Mouse (Mus musculus): ENCODE results near the gene Cldn10. TPM values are rescaled to one million over a fixed set of nuclear protein-coding genes. Genes with fewer than 3 reads are reported as not detected.

Gene Cldn10
- total RNA-seq, 1 experiment from 2014 or later, result 0.37 TPM

GRCm38 (mm10) chr14:118864905-118865304 is 77.2 kb downstream of the Cldn10 start:
- DNase-seq, result no peak

- no peak for DNase-seq
Measured at GRCm38 (mm10) chr14:118866014-118866811, 78.5 kb downstream of the Cldn10 start.

DNA sequence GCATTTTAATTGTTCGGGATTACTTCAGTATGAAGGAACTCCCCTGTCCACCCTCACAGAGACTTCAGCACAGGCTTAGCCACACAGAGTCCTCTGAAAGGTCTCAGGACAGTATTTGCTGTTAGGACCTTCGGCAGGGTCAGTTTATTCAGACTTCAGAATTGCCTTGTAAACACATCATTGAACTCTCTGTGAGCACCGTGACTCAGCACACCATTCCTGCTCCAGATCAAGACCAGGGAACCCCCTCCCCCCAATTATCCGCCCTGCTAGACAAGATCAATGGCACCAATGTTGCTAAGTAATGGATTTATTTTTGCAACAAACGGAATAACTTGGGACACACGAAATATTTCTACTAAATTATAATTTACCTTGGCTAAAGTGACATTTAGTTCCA is 79.7 kb downstream of the Cldn10 start:
- no peak for DNase-seq

- no peak for DNase-seq
Measured at GRCm38 (mm10) chr14:118868102-118868724, 80.5 kb downstream of the Cldn10 start.

GRCm38 (mm10) chr14:118869712-118870111 is 82.0 kb downstream of the Cldn10 start:
- no peak for DNase-seq

GRCm38 (mm10) chr14:118874126-118874525 is 86.4 kb downstream of the Cldn10 start:
- peak; percentile 64 for DNase-seq

GRCm38 (mm10) chr14:118874786-118875415 is 87.2 kb downstream of the Cldn10 start:
- DNase-seq, result no peak

DNA sequence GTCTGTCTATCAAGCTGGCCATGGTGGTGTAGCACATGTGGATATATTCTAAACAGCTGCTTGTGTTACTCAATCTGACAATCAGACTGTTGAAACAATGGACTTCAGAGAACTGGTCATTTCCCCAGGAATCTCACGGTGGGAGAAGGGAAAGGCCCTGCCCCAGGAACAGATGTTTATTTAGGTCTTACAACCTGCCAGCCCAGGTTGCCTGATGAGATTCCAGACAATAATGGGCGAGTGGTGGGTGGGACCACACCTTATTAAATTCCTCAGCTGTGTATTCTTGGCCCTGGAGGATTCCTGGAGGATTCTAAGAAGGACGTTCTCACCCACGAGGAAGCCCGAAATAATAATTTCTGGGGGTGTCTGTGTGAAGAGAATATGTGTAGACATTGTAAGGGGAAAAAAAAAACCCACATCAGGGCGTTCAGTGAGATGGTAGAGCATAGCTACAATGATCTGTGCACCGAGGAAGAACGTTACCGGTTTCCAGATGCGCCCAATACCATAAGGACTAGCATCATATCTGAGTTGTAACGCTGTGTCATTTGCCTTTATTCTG is 90.7 kb downstream of the Cldn10 start:
- DNase-seq, result no peak

DNA sequence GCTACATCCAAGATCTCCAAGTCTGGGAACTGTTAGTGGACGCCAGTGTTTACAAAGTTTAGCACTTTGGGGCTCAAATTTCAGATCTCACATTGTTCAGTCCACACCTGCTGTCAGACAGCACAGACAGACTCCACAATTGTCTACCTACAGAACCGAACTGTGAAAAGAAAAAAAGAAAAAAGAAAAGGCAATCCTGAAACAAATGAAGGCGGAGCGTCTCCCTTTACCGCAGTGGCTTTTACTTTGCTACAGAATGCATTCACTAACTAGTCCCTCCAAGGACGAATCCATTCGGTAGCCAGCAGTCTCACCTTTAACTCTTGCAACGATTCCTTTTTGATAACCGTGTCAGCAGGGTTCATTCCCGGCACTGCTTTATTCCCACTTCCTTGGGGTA is 93.0 kb downstream of the Cldn10 start:
- DNase-seq, result no peak

DNA sequence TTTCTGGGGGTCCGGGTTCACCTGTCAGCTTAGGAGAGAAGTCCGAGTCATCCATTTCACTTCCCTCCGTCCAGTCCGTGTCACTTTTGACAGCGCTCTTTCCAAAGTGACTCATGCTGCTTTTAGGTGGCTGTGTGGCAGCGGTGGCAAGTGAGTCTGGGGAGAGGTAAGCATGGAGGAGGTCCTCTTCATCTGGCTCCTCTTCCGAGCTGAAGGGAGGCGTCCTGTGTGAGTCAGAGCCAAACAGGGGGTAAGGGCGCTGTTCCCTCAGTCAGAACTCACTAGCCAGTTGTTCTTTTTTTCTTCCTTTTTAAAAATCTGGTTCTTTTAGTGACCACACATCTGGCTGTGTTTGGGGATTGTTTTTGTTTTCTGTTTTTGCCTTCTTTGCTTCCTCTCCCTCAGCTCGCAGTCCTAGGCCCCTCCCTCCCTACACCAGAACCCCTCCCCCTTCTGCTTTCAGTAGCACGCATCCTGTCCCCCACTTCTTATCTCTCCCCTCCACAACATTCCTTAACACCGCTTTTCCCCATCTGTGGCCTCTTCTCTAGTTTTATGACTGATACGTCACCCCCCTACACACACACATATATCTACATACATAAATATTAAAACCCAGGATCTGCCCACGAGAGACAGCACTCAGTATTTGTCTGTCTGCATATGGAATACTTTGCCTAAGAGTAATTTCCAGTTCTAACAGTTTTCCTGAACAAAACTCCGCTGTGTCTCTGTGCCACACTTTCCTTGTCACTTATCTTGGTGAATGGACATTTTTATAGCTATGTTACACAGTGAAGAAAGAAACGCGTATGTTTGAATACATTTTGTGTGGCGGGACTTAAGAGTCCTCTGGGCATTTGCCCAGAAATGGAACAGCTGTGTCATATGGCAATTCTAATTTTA is 95.9 kb downstream of the Cldn10 start:
- no peak for DNase-seq

DNA sequence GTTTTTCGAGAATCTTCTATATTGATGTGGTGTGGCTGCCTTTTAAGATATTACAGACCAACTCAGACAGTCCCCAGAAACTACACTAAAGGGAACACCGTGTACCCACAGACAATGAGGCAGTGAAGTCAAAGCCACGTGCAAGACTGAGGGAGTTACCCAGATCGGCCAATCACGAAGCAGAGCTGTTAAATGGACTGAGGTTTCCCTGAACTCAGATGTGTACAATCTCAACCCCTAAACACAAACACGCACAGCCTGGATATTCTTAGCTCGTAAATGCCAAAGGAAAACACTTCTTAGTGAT is 96.5 kb downstream of the Cldn10 start:
- DNase-seq, result no peak

GRCm38 (mm10) chr14:118890101-118890500 is 102.4 kb downstream of the Cldn10 start:
- no peak for DNase-seq

DNA sequence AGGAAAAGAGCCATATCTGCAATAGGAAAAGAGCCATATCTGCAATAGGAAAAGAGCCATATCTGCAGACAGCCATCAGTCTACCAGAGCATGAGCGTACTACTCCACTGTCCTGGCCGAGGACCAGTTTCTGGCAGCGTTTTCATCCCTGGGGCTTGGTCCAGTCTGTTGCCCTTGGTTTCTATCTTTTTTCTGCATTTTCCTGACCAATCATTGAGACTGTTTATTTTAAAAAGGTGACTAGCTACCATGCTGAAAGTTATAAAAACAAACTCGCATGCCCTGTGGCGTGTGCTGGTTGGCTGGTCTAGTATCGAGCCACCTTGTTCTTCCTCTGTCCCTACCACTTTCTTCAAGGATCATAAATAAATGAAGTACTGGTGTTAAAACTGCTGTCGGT is 107.5 kb downstream of the Cldn10 start:
- peak; percentile 19 for DNase-seq

- DNase-seq, result no peak
Measured at GRCm38 (mm10) chr14:118895655-118896054, 107.9 kb downstream of the Cldn10 start.

- no peak for DNase-seq
Measured at GRCm38 (mm10) chr14:118899940-118900339, 112.2 kb downstream of the Cldn10 start.

- DNase-seq, result no peak
Measured at GRCm38 (mm10) chr14:118900911-118901310, 113.2 kb downstream of the Cldn10 start.

GRCm38 (mm10) chr14:118903397-118903796 is 115.7 kb downstream of the Cldn10 start:
- DNase-seq, result no peak

GRCm38 (mm10) chr14:118903867-118904562 is 116.3 kb downstream of the Cldn10 start:
- no peak for DNase-seq

DNA sequence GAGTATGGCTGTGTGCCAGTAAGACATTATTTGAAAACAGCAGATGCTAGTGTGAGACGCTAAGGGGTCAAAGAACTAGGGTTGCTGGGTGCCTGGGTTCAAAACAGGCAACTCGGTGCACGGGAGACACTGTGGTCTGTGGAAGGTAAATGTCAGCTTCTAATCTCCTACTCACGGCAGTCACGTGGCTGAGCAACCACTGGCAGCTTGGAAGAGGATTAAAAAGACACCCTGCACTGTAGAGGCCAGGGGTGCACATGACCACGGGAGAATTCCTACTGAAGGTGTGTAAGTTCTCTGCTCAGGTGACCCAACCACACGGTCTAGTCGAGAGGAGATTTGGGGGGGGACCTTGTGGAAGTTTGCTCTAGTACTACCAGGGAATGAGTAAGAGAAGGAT is 119.9 kb downstream of the Cldn10 start:
- no peak for DNase-seq

DNA sequence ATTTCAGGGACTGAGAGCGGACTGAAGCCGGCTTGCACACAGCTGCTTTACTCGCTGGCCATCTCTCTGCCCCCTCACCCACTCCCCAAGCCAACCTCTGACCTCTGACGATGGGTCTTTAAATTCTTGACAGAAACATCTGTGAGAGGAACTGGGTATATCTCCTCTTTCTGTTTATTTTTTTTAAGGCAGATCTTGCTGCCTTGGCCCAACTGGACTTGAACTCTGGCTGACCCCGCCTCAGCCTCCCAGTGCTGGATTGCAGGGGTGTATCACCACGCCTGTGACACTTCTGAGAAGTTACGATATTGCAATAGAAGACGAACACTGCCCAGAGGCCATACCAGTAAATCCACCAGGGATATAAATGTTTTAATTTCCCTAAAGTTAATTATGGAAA is 122.2 kb downstream of the Cldn10 start:
- peak; percentile 34 for DNase-seq

Data from adrenal gland, postnatal 14 days (tissue).